ENCODE assay signal across 9 mouse cellular contexts in genomic region chr11:78922678-78923407, GRCm38 (mm10). TPM values are rescaled to one million over a fixed set of nuclear protein-coding genes. Genes with fewer than 3 reads are reported as not detected.
DNase-seq lines count a peak whose midpoint lies in the region; ATAC-seq and TF ChIP-seq lines count a peak whose summit lies in the region.
"Had no signal": no experiment of that assay in that cellular context is flagged by ENCODE, and none has a peak within 500 bp of the region (broad histone marks: within the 10 kb centered on the region; RNA-seq: fewer than 3 reads in every experiment).

No protein-coding gene starts in this region.

- H3K4me3 ChIP-seq in forebrain, postnatal 0 days (ENCODE audit: low read depth, low read length), result no peak overlapping the region
- no peak overlapping the region for H3K4me3 ChIP-seq in forebrain, embryonic 13.5 days
- H3K4me3 ChIP-seq in embryonic facial prominence, embryonic 10.5 days, result no peak overlapping the region
- no peak overlapping the region for H3K4me3 ChIP-seq in lung, embryonic 14.5 days (ENCODE audit: low read depth, low read length)
- H3K4me3 ChIP-seq in stomach, postnatal 0 days (ENCODE audit: low read depth, low read length), result no peak overlapping the region
- H3K4me3 ChIP-seq: limb, embryonic 13.5 days had no signal

- no peak for ATAC-seq in forebrain, postnatal 0 days
- no peak for ATAC-seq in forebrain, embryonic 13.5 days
- ATAC-seq in lung, embryonic 14.5 days (ENCODE audit: insufficient read depth), result no peak
- ATAC-seq in stomach, postnatal 0 days (ENCODE audit: low FRiP score, low TSS enrichment), result peak; percentile 42; the same call in 1 of the 2 replicates

- peak; percentile 83 for TF ChIP-seq CTCF in forebrain, postnatal 0 days (IDR thresholded peaks at IDR 0.05; ENCODE audit: low read depth)
- peak; percentile 90 for TF ChIP-seq CTCF in lung, embryonic 14.5 days (IDR thresholded peaks at IDR 0.05; ENCODE audit: low read depth)
- TF ChIP-seq CTCF in stomach, postnatal 0 days (IDR thresholded peaks at IDR 0.05; ENCODE audit: low read depth), result peak; percentile 95

- H3K4me1 ChIP-seq in forebrain, postnatal 0 days (ENCODE audit: insufficient read depth), result no peaks in the 10 kb centered on the region
- H3K4me1 ChIP-seq in forebrain, embryonic 13.5 days, result peaks cover 9% of the 10 kb centered on the region
- peaks cover 27% of the 10 kb centered on the region for H3K4me1 ChIP-seq in embryonic facial prominence, embryonic 10.5 days
- 0 out of 2 replicates have a peak, but pooled peaks cover 3% of the 10 kb centered on the region for H3K4me1 ChIP-seq in lung, embryonic 14.5 days (ENCODE audit: insufficient read depth)
- no peaks in the 10 kb centered on the region for H3K4me1 ChIP-seq in stomach, postnatal 0 days (replicated peaks; ENCODE audit: control insufficient read depth, insufficient read depth)

- no peak overlapping the region for H3K27ac ChIP-seq in forebrain, postnatal 0 days (ENCODE audit: low read depth, low read length)
- no peak overlapping the region for H3K27ac ChIP-seq in forebrain, embryonic 13.5 days
- no peak overlapping the region for H3K27ac ChIP-seq in embryonic facial prominence, embryonic 10.5 days (replicated peaks)
- no peak overlapping the region for H3K27ac ChIP-seq in lung, embryonic 14.5 days (ENCODE audit: low read depth)
- H3K27ac ChIP-seq in stomach, postnatal 0 days (replicated peaks), result no peak overlapping the region
- H3K27ac ChIP-seq: limb, embryonic 13.5 days had no signal

- H3K27me3 ChIP-seq in forebrain, postnatal 0 days (ENCODE audit: insufficient read depth, low read length), result peaks cover 21% of the 10 kb centered on the region
- H3K27me3 ChIP-seq in forebrain, embryonic 13.5 days, result peaks cover 51% of the 10 kb centered on the region
- H3K27me3 ChIP-seq in embryonic facial prominence, embryonic 10.5 days (replicated peaks; ENCODE audit: low read depth, poor library complexity, severe bottlenecking), result peaks cover 65% of the 10 kb centered on the region
- H3K27me3 ChIP-seq in lung, embryonic 14.5 days (ENCODE audit: insufficient read depth, low read length), result peaks cover 38% of the 10 kb centered on the region
- no peaks in the 10 kb centered on the region for H3K27me3 ChIP-seq in stomach, postnatal 0 days (ENCODE audit: control insufficient read depth, insufficient read depth, low read length)

- H3K36me3 ChIP-seq in forebrain, postnatal 0 days (ENCODE audit: insufficient read depth), result no peaks in the 10 kb centered on the region
- H3K36me3 ChIP-seq in forebrain, embryonic 13.5 days (ENCODE audit: poor library complexity, severe bottlenecking), result no peaks in the 10 kb centered on the region
- no peaks in the 10 kb centered on the region for H3K36me3 ChIP-seq in embryonic facial prominence, embryonic 10.5 days (replicated peaks)
- H3K36me3 ChIP-seq in lung, embryonic 14.5 days (ENCODE audit: insufficient read depth), result no peaks in the 10 kb centered on the region
- H3K36me3 ChIP-seq in stomach, postnatal 0 days (ENCODE audit: control insufficient read depth, insufficient read depth, low read length), result no peaks in the 10 kb centered on the region
- H3K36me3 ChIP-seq: limb, embryonic 13.5 days had no signal

- H3K9ac ChIP-seq in forebrain, postnatal 0 days, result no peak overlapping the region
- no peak overlapping the region for H3K9ac ChIP-seq in forebrain, embryonic 13.5 days
- no peak overlapping the region for H3K9ac ChIP-seq in lung, embryonic 14.5 days
- H3K9ac ChIP-seq in stomach, postnatal 0 days (ENCODE audit: low read length), result no peak overlapping the region
- H3K9ac ChIP-seq: limb, embryonic 13.5 days had no signal

- 0 out of 2 replicates have a peak, but pooled peaks cover 4% of the 10 kb centered on the region for H3K9me3 ChIP-seq in forebrain, postnatal 0 days (ENCODE audit: low read length)
- H3K9me3 ChIP-seq in forebrain, embryonic 13.5 days (replicated peaks), result no peaks in the 10 kb centered on the region
- no peaks in the 10 kb centered on the region for H3K9me3 ChIP-seq in embryonic facial prominence, embryonic 10.5 days
- no peaks in the 10 kb centered on the region for H3K9me3 ChIP-seq in lung, embryonic 14.5 days (ENCODE audit: low read depth, low read length)
- no peaks in the 10 kb centered on the region for H3K9me3 ChIP-seq in stomach, postnatal 0 days (ENCODE audit: control insufficient read depth, low read length)
- H3K9me3 ChIP-seq: limb, embryonic 13.5 days had no signal

- 39% methylated on average over 8 of the region's 8 CpGs for WGBS in forebrain, postnatal 0 days
- 43% methylated on average over 8 of the region's 8 CpGs for WGBS in forebrain, embryonic 13.5 days
- WGBS in embryonic facial prominence, embryonic 10.5 days, result 40% methylated on average over 8 of the region's 8 CpGs
- whole genome bisulfite sequencing in lung, embryonic 14.5 days, result 35% methylated on average over 8 of the region's 8 CpGs
- WGBS in stomach, postnatal 0 days, result 37% methylated on average over 8 of the region's 8 CpGs

- H3K4me2 ChIP-seq in forebrain, postnatal 0 days (ENCODE audit: low read depth), result no peak overlapping the region
- H3K4me2 ChIP-seq in forebrain, embryonic 13.5 days, result no peak overlapping the region
- H3K4me2 ChIP-seq in lung, embryonic 14.5 days, result no peak overlapping the region
- H3K4me2 ChIP-seq in stomach, postnatal 0 days (replicated peaks; ENCODE audit: low read depth), result no peak overlapping the region
- H3K4me2 ChIP-seq: limb, embryonic 13.5 days had no signal

- DNase-seq in forebrain, postnatal 0 days, result peak; percentile 41
- DNase-seq in 3T3-L1 (ENCODE audit: low read depth, low spot score) (peak; percentile 72), adipocyte (ENCODE audit: low spot score) (peak; percentile 47)
- peak; percentile 68 for DNase-seq in embryonic facial prominence, embryonic 10.5 days (ENCODE audit: low spot score)
- DNase-seq in kidney, adult 8-10 months, result peak; percentile 23 to 37
- DNase-seq in lung, embryonic 14.5 days, result peak; percentile 68
- DNase-seq in stomach, postnatal 0 days (ENCODE audit: low spot score), result peak; percentile 44

- no peak for TF ChIP-seq EP300 in stomach, postnatal 0 days (optimal IDR thresholded peaks at IDR 0.05)

RNA-seq across cellular contexts. Expression of gene Nos2, which starts 2.3 kb away (rescaled TPM):
- 0.24 and 0.62 TPM in 2 replicates for total RNA-seq in forebrain, postnatal 0 days (2014; rRNA removed)
- polyA plus RNA-seq in forebrain, postnatal 0 days (2015; fragmentation: Nextera tagmentation; extraction: Ambion mirVana), result 0.34 and 0.51 TPM in 2 replicates
- polyA plus RNA-seq in forebrain, embryonic 13.5 days (2015; fragmentation: Nextera tagmentation; extraction: Ambion mirVana), result 0.57 and 0.65 TPM in 2 replicates
- polyA plus RNA-seq in embryonic facial prominence, embryonic 10.5 days (2016; fragmentation: Nextera tagmentation; extraction: Ambion mirVana), result 0.77 and 1.3 TPM in 2 replicates
- 3.1 and 3.9 TPM in 2 replicates for polyA plus RNA-seq in lung, embryonic 14.5 days (2014; fragmentation: Nextera tagmentation; extraction: Ambion mirVana)
- polyA plus RNA-seq in stomach, postnatal 0 days (2015; fragmentation: Nextera tagmentation; extraction: Ambion mirVana), result 0.27 TPM in 2 replicates
